Mouse (Mus musculus) adrenal gland, adult (tissue): ENCODE data around the gene Adgrf5.

Experiments used
- DNase-seq, 2 experiments: peaks; one replicate each; pipeline ENCODE4 v3.0.0; 2022 to 2023; ENCODE audit warnings: low spot score in 1 of 2; ENCODE audit not compliant: inconsistent age in 2 of 2

Gene Adgrf5

GRCm38 (mm10) chr17:43376527-43376926 is 16.3 kb downstream of the Adgrf5 start:
- DNase-seq: peak in 1 of 2 experiments; percentile 45

- no peak for DNase-seq
Observed at GRCm38 (mm10) chr17:43378703-43379102, 18.5 kb downstream of the Adgrf5 start.

GRCm38 (mm10) chr17:43386331-43386730 is 26.1 kb downstream of the Adgrf5 start:
- no peak for DNase-seq

- no peak for DNase-seq
Observed at GRCm38 (mm10) chr17:43387171-43387570, 26.9 kb downstream of the Adgrf5 start.

- DNase-seq: peak in 1 of 2 experiments; percentile 47
Observed at GRCm38 (mm10) chr17:43389256-43389655, 29.0 kb downstream of the Adgrf5 start.

GRCm38 (mm10) chr17:43392191-43392590 is 31.9 kb downstream of the Adgrf5 start:
- DNase-seq: no peak

GRCm38 (mm10) chr17:43393669-43394068 is 33.4 kb downstream of the Adgrf5 start:
- no peak for DNase-seq

GRCm38 (mm10) chr17:43395400-43396258 is 35.4 kb downstream of the Adgrf5 start:
- DNase-seq: no peak

- DNase-seq: no peak
Observed at GRCm38 (mm10) chr17:43398612-43399011, 38.4 kb downstream of the Adgrf5 start.

GRCm38 (mm10) chr17:43399151-43399550 is 38.9 kb downstream of the Adgrf5 start:
- no peak for DNase-seq

GRCm38 (mm10) chr17:43400483-43400882 is 40.2 kb downstream of the Adgrf5 start:
- no peak for DNase-seq

- DNase-seq: no peak
Observed at GRCm38 (mm10) chr17:43403851-43404250, 43.6 kb downstream of the Adgrf5 start.

GRCm38 (mm10) chr17:43404408-43404807 is 44.2 kb downstream of the Adgrf5 start:
- DNase-seq: no peak

- DNase-seq: no peak
Observed at GRCm38 (mm10) chr17:43406321-43406720, 46.1 kb downstream of the Adgrf5 start.

GRCm38 (mm10) chr17:43407548-43407947 is 47.3 kb downstream of the Adgrf5 start:
- peak in 1 of 2 experiments; percentile 51 for DNase-seq

- peak; percentile 18 to 45 for DNase-seq
Observed at GRCm38 (mm10) chr17:43413182-43413581, 52.9 kb downstream of the Adgrf5 start.

GRCm38 (mm10) chr17:43419204-43419603 is 59.0 kb downstream of the Adgrf5 start:
- DNase-seq: no peak

GRCm38 (mm10) chr17:43420381-43420780 is 60.1 kb downstream of the Adgrf5 start:
- DNase-seq: no peak

GRCm38 (mm10) chr17:43423953-43424352 is 63.7 kb downstream of the Adgrf5 start:
- no peak for DNase-seq

GRCm38 (mm10) chr17:43431692-43432091 is 71.4 kb downstream of the Adgrf5 start:
- peak; percentile 22 to 53 for DNase-seq

- no peak for DNase-seq
Observed at GRCm38 (mm10) chr17:43434485-43434884, 74.2 kb downstream of the Adgrf5 start.

- no peak for DNase-seq
Observed at GRCm38 (mm10) chr17:43451216-43451615, 91.0 kb downstream of the Adgrf5 start.

- peak; percentile 63 to 88 for DNase-seq
Observed at GRCm38 (mm10) chr17:43458598-43458997, 98.3 kb downstream of the Adgrf5 start.
